Mouse (Mus musculus) brown adipose tissue, adult 24 weeks (tissue): ENCODE results near the gene Shb. TPM values are rescaled to one million over a fixed set of nuclear protein-coding genes. Genes with fewer than 3 reads are reported as not detected.

ENCODE experiments used
- H3K27ac ChIP-seq: fragments of 200-500 bp; replicated peaks from 2 replicates; pipeline ENCODE4 v1.5.1; 2012; ENCODE audit warnings: low read depth, mild to moderate bottlenecking, low read length
- H3K4me1 ChIP-seq: fragments of 200-500 bp; 2 replicates; pipeline ENCODE4 v1.6.1; 2012; ENCODE audit warnings: low read length, mixed read lengths; ENCODE audit not compliant: control insufficient read depth, insufficient read depth, insufficient read length
- H3K4me3 ChIP-seq: fragments of 200-500 bp; 2 replicates; pipeline ENCODE4 v1.5.1; 2012; ENCODE audit warnings: low read depth, mild to moderate bottlenecking, low read length, moderate library complexity; ENCODE audit not compliant: insufficient read depth
- polyA plus RNA-seq: library from polyadenylated mRNA; stranded (reverse); fragments of >200 nt; gene quantifications from 2 replicates; pipeline ENCODE4 v1.2.4, GENCODE M21; 2012; ENCODE audit not compliant: missing spikeins, insufficient read depth, insufficient read length

Shb gene
- polyA plus RNA-seq, 1 experiment, result 23.1 TPM

- H3K4me3 ChIP-seq, result no peak overlapping the region
- peaks cover 60% of the 10 kb centered on the region for H3K4me1 ChIP-seq
- H3K27ac ChIP-seq, result peak overlapping the region; percentile 52
These were observed 42.9 kb downstream of the Shb start for GRCm38 (mm10) chr4:45489141-45490035.

GRCm38 (mm10) chr4:45487681-45488081 lies 44.6 kb downstream of the Shb start:
- H3K4me3 ChIP-seq, result no peak overlapping the region
- H3K27ac ChIP-seq, result no peak overlapping the region
- H3K4me1 ChIP-seq, result peaks cover 54% of the 10 kb centered on the region

GRCm38 (mm10) chr4:45485024-45485423 lies 47.2 kb downstream of the Shb start:
- Histone ChIP-seq H3K4me1 (peaks cover 31% of the 10 kb centered on the region), H3K4me3 (no peak overlapping the region), H3K27ac (no peak overlapping the region)

GRCm38 (mm10) chr4:45483271-45484245 lies 48.7 kb downstream of the Shb start:
- Histone ChIP-seq H3K4me1 (peaks cover 16% of the 10 kb centered on the region), H3K4me3 (no peak overlapping the region)

GRCm38 (mm10) chr4:45482271-45482670 lies 50.0 kb downstream of the Shb start:
- Histone ChIP-seq H3K27ac (no peak overlapping the region), H3K4me1 (peaks cover 8% of the 10 kb centered on the region), H3K4me3 (no peak overlapping the region)

More at GRCm38 (mm10) chr4:45483271-45484245, 48.7 kb downstream of the Shb start:
- H3K27ac ChIP-seq, result peak overlapping the region; percentile 35

- Histone ChIP-seq H3K4me3 (no peak overlapping the region), H3K4me1 (peaks cover 7% of the 10 kb centered on the region), H3K27ac (no peak overlapping the region)
These were observed 50.8 kb downstream of the Shb start for GRCm38 (mm10) chr4:45481431-45481830.

GRCm38 (mm10) chr4:45480595-45480994 lies 51.7 kb downstream of the Shb start:
- no peak overlapping the region for H3K4me3 ChIP-seq
- no peak overlapping the region for H3K27ac ChIP-seq
- peaks cover 7% of the 10 kb centered on the region for H3K4me1 ChIP-seq

- Histone ChIP-seq H3K4me1 (peaks cover 6% of the 10 kb centered on the region), H3K4me3 (no peak overlapping the region), H3K27ac (no peak overlapping the region)
These were observed 52.8 kb downstream of the Shb start for GRCm38 (mm10) chr4:45479433-45479832.

GRCm38 (mm10) chr4:45478178-45478577 lies 54.1 kb downstream of the Shb start:
- Histone ChIP-seq H3K4me3 (no peak overlapping the region), H3K27ac (no peak overlapping the region), H3K4me1 (peaks cover 5% of the 10 kb centered on the region)

GRCm38 (mm10) chr4:45477047-45477446 lies 55.2 kb downstream of the Shb start:
- H3K27ac ChIP-seq, result no peak overlapping the region
- peaks cover 13% of the 10 kb centered on the region for H3K4me1 ChIP-seq
- H3K4me3 ChIP-seq, result no peak overlapping the region

- no peak overlapping the region for H3K4me3 ChIP-seq
- no peak overlapping the region for H3K27ac ChIP-seq
- peaks cover 21% of the 10 kb centered on the region for H3K4me1 ChIP-seq
These were observed 57.4 kb downstream of the Shb start for GRCm38 (mm10) chr4:45474832-45475231.

GRCm38 (mm10) chr4:45474131-45474530 lies 58.1 kb downstream of the Shb start:
- H3K27ac ChIP-seq, result no peak overlapping the region
- H3K4me1 ChIP-seq, result peaks cover 21% of the 10 kb centered on the region
- no peak overlapping the region for H3K4me3 ChIP-seq

GRCm38 (mm10) chr4:45473129-45473528 lies 59.1 kb downstream of the Shb start:
- H3K27ac ChIP-seq, result no peak overlapping the region
- H3K4me1 ChIP-seq, result peaks cover 21% of the 10 kb centered on the region
- H3K4me3 ChIP-seq, result no peak overlapping the region

GRCm38 (mm10) chr4:45472706-45473105 lies 59.6 kb downstream of the Shb start:
- no peak overlapping the region for H3K27ac ChIP-seq
- no peak overlapping the region for H3K4me3 ChIP-seq
- H3K4me1 ChIP-seq, result peaks cover 21% of the 10 kb centered on the region
